Mouse (Mus musculus) kidney, postnatal 4 days (tissue): Measurements from ENCODE around the gene Syt2.
A peak's percentile ranks its signal among the peaks of the same experiment; 100 is the strongest.

Experiments used
- DNase-seq, 2 experiments: peaks; one replicate each; pipeline ENCODE4 v3.0.0; 2021; ENCODE audit warnings: mixed read lengths in 2 of 2

The Syt2 gene

GRCm38 (mm10) chr1:134747236-134748174, 101.0 kb downstream of the Syt2 start:
- DNase-seq = peak; percentile 67 to 73

GRCm38 (mm10) chr1:134749889-134750288, 103.4 kb downstream of the Syt2 start:
- DNase-seq = peak; percentile 60 to 72

GRCm38 (mm10) chr1:134752447-134752846, 106.0 kb downstream of the Syt2 start:
- no peak for DNase-seq

- DNase-seq = peak; percentile 46 to 66
Measured at GRCm38 (mm10) chr1:134753751-134754630, 107.5 kb downstream of the Syt2 start.

DNA sequence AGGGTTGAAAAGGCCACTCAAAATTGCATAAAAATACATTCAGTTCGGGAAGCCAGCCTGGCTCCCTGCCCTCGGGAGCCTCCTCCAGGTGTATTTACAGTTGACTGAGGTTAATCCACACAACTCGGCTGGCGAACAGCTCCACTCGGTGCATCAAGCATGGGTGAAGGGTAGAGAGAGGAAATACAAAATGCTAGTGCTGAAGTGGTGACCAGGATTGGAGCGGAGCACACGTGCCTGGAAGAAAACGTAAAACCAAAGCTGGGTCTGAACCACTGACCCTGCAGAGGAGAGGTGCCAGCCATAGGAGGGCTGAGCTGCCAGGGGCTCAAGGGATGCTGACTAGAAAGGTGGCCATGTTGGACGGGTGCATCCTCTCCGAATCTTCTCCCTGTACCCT, 108.3 kb downstream of the Syt2 start:
- no peak for DNase-seq

DNA sequence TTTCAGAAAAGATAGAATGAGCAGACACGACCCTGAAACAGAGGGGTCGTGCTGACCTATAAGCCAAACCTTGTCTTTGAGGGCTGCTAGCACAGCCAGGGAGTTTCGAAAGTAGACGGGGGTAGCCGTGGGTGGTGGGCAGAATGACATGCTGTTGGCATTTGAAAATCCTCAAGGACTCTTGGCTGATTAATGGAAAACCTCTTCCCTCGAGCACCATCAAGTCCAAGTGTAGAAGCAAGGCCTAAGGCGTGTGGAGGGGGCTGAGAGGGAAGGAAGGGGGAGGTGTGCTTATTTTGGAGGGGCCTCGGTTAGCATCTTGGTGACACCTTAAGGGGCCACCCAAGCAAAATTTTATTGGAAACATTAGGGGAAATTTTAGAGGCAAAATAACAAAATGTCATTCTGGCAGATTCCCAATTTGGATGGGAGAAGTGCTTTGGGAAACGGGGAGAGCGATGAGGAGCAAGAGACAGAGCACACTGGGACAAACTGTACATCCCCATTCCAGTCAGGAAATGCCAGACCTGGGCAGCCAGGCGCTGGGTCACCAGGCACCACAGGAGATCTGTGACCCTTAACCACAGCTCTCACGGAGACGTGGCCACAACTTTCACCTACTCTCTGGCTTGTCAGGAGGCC, 109.2 kb downstream of the Syt2 start:
- DNase-seq = peak in 1 of 2 experiments; percentile 45

- DNase-seq = no peak
Measured at GRCm38 (mm10) chr1:134756190-134756873, 109.9 kb downstream of the Syt2 start.

GRCm38 (mm10) chr1:134757230-134757629, 110.8 kb downstream of the Syt2 start:
- DNase-seq = no peak

DNA sequence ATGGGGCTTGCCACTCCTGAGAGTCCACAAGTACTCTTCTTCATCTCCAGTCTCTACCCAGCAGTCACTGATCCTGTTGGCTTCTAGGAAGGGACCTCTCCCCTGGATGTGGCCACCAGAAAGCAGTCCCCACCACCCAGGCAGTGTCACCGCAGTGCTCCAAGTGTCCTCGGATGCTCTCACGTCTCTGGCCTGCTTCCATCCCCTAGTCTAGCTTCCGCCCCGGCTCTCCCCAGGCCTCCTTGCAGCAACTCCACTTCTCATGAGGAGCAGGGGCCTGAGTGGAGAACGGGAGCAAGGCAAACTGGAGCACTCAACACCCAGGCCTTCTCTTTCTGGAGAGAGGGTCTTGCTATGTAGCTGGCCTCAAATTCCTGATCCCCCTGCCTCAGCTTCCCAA, 112.7 kb downstream of the Syt2 start:
- peak in 1 of 2 experiments; percentile 48 for DNase-seq

- no peak for DNase-seq
Measured at GRCm38 (mm10) chr1:134760642-134761041, 114.2 kb downstream of the Syt2 start.

- no peak for DNase-seq
Measured at GRCm38 (mm10) chr1:134761534-134761933, 115.1 kb downstream of the Syt2 start.

DNA sequence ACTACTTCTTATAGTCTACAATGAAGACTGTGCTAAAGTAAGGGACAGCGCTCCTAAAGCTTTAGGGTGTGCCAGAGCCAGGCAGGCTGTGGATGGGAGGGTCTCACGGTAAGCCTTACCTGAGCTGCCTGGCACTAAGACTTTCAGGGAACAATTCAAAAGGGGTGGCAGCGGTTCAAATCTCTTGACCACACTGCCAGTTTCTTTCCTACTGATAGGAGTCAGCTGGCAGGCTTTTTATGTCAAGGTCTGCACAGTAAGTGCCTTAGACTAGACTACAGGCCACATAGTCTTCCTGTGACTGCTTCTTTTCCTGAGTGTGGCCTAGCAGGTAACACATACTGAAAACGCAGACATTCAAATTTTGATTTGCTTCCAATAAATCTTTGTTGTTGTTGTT, 116.8 kb downstream of the Syt2 start:
- no peak for DNase-seq

DNA sequence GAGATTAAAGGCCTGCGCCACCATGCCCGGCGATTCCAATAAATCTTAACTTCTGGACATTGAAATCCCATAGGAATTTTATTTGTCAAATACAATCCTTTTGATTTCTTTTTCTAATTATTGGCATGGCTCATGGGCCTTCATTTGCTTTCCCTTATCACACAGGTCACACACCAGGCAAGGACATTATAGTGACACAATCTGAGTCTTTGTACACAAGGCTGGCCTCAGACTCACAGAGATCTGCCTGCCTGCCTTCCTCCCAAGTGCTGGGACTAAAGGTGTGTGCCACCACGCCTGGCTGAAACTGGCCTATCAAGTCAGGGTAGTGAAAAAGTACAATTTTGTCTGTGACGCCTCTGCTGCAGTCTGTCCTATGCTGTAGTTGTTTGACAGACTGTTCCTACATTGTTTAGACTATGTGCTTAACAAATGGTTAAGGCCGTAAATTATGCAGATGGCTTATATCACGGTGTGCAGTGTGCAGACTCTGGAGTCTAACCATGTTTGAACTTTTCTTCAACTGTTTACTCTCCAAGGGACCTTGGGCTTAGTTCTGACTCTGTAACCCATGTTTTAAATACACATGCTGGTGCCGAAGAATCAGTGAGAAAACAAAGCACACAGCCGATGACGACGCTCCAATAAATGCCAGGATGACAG, 117.4 kb downstream of the Syt2 start:
- no peak for DNase-seq

- DNase-seq = peak; percentile 45 to 66
Measured at GRCm38 (mm10) chr1:134764831-134765458, 118.5 kb downstream of the Syt2 start.

- no peak for DNase-seq
Measured at GRCm38 (mm10) chr1:134766448-134766847, 120.0 kb downstream of the Syt2 start.

DNA sequence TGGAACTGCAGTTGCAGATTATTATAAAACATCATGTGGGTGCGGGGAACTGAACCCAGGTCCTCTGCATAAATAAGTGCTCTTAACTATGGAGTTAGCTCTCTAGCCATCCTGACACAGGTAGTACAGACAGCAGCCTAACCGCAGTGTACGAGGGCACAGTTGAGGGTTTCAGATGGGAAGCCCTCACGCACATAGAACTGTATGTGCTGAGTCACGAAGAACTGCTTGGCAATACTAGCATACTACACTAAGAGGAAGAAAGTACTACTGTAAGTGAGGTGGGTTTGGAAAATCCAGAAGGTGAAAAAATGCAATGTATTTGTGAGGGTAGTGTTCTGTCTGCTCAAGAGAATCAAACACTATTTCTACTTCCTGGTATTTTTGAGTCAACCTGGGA, 123.8 kb downstream of the Syt2 start:
- no peak for DNase-seq

DNA sequence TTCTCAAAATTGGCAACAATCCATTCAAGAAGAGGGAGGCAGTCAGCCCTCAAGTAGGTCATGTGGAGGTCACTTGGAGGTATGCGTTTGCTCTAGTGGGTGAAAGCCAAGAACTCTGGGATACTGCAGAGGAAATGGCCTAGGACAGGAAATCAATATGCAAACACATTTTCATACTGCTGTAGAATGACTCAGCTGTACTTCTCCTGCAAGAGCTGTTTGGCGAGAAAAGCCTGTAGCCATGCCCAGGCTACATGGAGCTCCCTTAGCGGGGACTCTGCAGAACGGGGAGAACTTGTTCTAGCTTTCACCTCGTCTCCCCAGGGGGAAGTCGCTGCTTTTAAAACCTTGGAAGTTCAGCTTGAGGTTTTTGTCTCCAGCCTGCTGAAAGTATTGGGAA, 124.9 kb downstream of the Syt2 start:
- no peak for DNase-seq

- no peak for DNase-seq
Measured at GRCm38 (mm10) chr1:134771999-134772398, 125.5 kb downstream of the Syt2 start.

- no peak for DNase-seq
Measured at GRCm38 (mm10) chr1:134772821-134773220, 126.3 kb downstream of the Syt2 start.

DNA sequence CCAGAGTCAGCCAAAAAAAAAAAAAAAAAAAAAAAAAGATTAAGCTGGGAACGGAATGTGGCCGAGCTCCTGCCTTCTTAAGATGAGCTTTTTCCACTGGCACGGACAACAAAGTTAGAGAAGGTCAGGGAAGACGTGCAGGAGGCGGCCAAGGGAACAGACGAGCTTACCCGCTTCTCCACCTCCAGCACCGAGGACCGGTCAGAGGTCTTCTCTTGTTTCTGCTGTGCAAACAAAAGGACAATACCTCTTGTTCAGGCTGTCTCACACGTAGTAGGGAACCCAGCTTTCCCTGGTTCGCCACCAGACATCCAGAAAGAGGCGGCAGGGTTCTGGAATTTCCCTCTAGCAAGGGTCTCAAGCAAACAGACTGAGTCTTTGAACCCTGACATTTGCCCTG, 126.8 kb downstream of the Syt2 start:
- no peak for DNase-seq

DNA sequence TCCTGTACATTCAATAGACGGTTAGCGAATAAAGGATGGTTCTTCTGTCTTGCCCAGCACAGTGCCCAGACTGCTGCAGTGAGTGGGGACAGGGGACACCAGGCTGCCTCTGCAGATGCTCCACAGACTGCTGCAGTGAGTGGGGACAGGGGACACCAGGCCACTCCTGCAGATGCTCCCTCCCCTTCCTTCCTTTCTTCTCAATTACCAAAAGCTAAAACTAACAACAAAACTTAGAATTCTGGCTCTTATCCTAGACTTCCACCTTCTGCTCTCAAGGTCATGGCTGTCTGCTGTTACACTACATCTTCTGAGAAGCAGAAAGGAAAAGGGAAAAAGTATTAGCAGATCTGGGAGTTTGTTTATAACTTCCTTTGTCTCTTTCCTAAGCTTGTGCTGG, 127.8 kb downstream of the Syt2 start:
- DNase-seq = peak in 1 of 2 experiments; percentile 54
